Mouse (Mus musculus) heart, embryonic 14.5 days (tissue): Measurements from ENCODE around the gene Man2a1. TPM values are rescaled to one million over a fixed set of nuclear protein-coding genes. Genes with fewer than 3 reads are reported as not detected.
A peak's percentile ranks its signal among the peaks of the same experiment; 100 is the strongest.

Source experiments
- ATAC-seq: fragments of 200-750 bp; cut with Nextera tagmentation; 2 replicates; pipeline ENCODE4 v1.8.0; 2017; ENCODE audit warnings: low read depth, moderate TSS enrichment; ENCODE audit not compliant: insufficient number of reproducible peaks, insufficient read depth, low FRiP score
- H3K27ac ChIP-seq, 2 experiments: fragments of 200-500 bp in 1 of 2; fragments of 300-500 bp in 1 of 2; sonication (generic) in 1 of 2; replicated peaks in 1 of 2; 2 replicates each; pipeline ENCODE4 v1.5.1; 2012 to 2014; ENCODE audit warnings: low read depth in 2 of 2, low read length in 2 of 2, control low read depth in 1 of 2, mild to moderate bottlenecking in 1 of 2, mixed read lengths in 1 of 2; ENCODE audit not compliant: control insufficient read depth in 1 of 2, insufficient read depth in 1 of 2
- H3K27me3 ChIP-seq: fragments of 300-500 bp; sonication (generic); 2 replicates; pipeline ENCODE4 v1.6.1; 2014; ENCODE audit warnings: mild to moderate bottlenecking, low read length, control low read depth; ENCODE audit not compliant: control insufficient read depth, insufficient read depth
- H3K36me3 ChIP-seq: fragments of 300-500 bp; sonication (generic); 2 replicates; pipeline ENCODE4 v1.6.1; 2014; ENCODE audit warnings: mild to moderate bottlenecking, control low read depth, low read length, mixed read lengths; ENCODE audit not compliant: control insufficient read depth, insufficient read depth
- H3K4me1 ChIP-seq, 2 experiments: fragments of 200-500 bp in 1 of 2; fragments of 300-500 bp in 1 of 2; sonication (generic) in 1 of 2; 2 replicates each; pipeline ENCODE4 v1.6.1; 2012 to 2014; ENCODE audit warnings: low read length in 2 of 2, control low read depth in 1 of 2, mixed read lengths in 1 of 2; ENCODE audit not compliant: control insufficient read depth in 2 of 2, insufficient read depth in 2 of 2
- H3K4me2 ChIP-seq: fragments of 300-500 bp; sonication (generic); 2 replicates; pipeline ENCODE4 v1.6.1; 2014; ENCODE audit warnings: mild to moderate bottlenecking, low read length
- H3K4me3 ChIP-seq, 2 experiments: fragments of 200-500 bp in 1 of 2; fragments of 300-500 bp in 1 of 2; sonication (generic) in 1 of 2; 2 replicates each; pipeline ENCODE4 v1.5.1; 2012 to 2014; ENCODE audit warnings: low read length in 2 of 2, mild to moderate bottlenecking in 2 of 2, control low read depth in 1 of 2, low read depth in 1 of 2, moderate library complexity in 1 of 2; ENCODE audit not compliant: control insufficient read depth in 1 of 2, insufficient read depth in 1 of 2
- H3K9ac ChIP-seq: fragments of 300-500 bp; sonication (generic); 2 replicates; pipeline ENCODE4 v1.6.1; 2014; ENCODE audit warnings: mild to moderate bottlenecking, low read length
- H3K9me3 ChIP-seq: fragments of 300-500 bp; sonication (generic); 2 replicates; pipeline ENCODE4 v1.6.1; 2016; ENCODE audit warnings: low read length, control low read depth; ENCODE audit not compliant: control insufficient read depth
- WGBS: fragments of 180-500 bp; shearing (Covaris S2); extraction: QIAGEN DNeasy Blood & Tissue Kit; methylation state at CpG from one replicate; pipeline ENCODE4 v1.1.7; 2014; 5-methylcytosine and 5-hydroxymethylcytosine counted together
- polyA plus RNA-seq: library from polyadenylated mRNA; unstranded; fragments of >200 nt; fragmentation: Nextera tagmentation; extraction: Ambion mirVana; gene quantifications from 2 replicates; pipeline ENCODE4 v1.2.1, GENCODE M21; 2014

Man2a1 gene
- polyA plus RNA-seq, 1 experiment from 2014 or later: 5.7 TPM

GRCm38 (mm10) chr17:64603134-64603533 lies 2.6 kb downstream of the Man2a1 start:
- H3K9ac ChIP-seq: peak overlapping the region; percentile 93; the same call in 1 of the 2 replicates
- ATAC-seq: no peak
- H3K9me3 ChIP-seq: no peaks in the 10 kb centered on the region
- WGBS: 81% methylated on average over 9 of the region's 9 CpGs
- H3K27me3 ChIP-seq: no peaks in the 10 kb centered on the region
- H3K4me3 ChIP-seq: peak overlapping the region in 1 of 2 experiments; percentile 88; a peak in 2 of 4 replicates
- peak overlapping the region; percentile 87 for H3K4me2 ChIP-seq
- H3K4me1 ChIP-seq: peaks cover 6 to 19% of the 10 kb centered on the region in 2 experiments; a peak in 2 of 4 replicates
- no peak overlapping the region for H3K27ac ChIP-seq
- 0 out of 2 replicates have a peak, but pooled peaks cover 4% of the 10 kb centered on the region for H3K36me3 ChIP-seq

DNA sequence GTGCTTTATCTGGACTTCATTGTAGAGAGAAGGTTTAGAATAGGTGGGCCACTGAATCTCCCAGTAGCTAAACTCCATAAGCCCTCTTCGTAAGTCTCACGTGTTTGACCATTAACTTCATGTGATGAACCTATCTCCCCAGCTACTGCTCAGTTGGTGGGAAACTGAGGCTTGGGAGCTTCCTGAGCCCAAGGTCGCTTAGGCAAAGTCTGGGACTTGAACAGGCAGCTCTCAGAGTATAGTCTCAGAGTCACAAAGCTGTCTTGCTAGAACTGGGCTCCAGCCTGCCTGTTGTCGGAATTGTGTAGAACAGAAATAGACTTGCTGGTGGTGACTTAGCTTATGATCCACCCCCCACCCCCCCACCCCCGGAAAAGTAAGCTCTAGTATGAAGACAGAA lies 3.0 kb downstream of the Man2a1 start:
- WGBS: 77% methylated on average over 5 of the region's 5 CpGs
- Histone ChIP-seq H3K36me3 (0 out of 2 replicates have a peak, but pooled peaks cover 5% of the 10 kb centered on the region), H3K4me2 (peak overlapping the region; percentile 87), H3K4me3 (no peak overlapping the region), H3K4me1 (peaks cover 6 to 19% of the 10 kb centered on the region in 2 experiments; a peak in 2 of 4 replicates), H3K9ac (no peak overlapping the region), H3K9me3 (no peaks in the 10 kb centered on the region), H3K27me3 (no peaks in the 10 kb centered on the region), H3K27ac (no peak overlapping the region)
- no peak for ATAC-seq

GRCm38 (mm10) chr17:64604163-64604562 lies 3.6 kb downstream of the Man2a1 start:
- Histone ChIP-seq H3K27ac (no peak overlapping the region), H3K4me3 (no peak overlapping the region), H3K9ac (no peak overlapping the region), H3K36me3 (0 out of 2 replicates have a peak, but pooled peaks cover 5% of the 10 kb centered on the region), H3K9me3 (no peaks in the 10 kb centered on the region), H3K27me3 (no peaks in the 10 kb centered on the region), H3K4me1 (peaks cover 6 to 19% of the 10 kb centered on the region in 2 experiments; a peak in 3 of 4 replicates), H3K4me2 (no peak overlapping the region)
- ATAC-seq: no peak
- WGBS: 76% methylated on average over 5 of the region's 5 CpGs

GRCm38 (mm10) chr17:64608228-64608627 lies 7.7 kb downstream of the Man2a1 start:
- WGBS: 93% methylated on average over 6 of the region's 6 CpGs

DNA sequence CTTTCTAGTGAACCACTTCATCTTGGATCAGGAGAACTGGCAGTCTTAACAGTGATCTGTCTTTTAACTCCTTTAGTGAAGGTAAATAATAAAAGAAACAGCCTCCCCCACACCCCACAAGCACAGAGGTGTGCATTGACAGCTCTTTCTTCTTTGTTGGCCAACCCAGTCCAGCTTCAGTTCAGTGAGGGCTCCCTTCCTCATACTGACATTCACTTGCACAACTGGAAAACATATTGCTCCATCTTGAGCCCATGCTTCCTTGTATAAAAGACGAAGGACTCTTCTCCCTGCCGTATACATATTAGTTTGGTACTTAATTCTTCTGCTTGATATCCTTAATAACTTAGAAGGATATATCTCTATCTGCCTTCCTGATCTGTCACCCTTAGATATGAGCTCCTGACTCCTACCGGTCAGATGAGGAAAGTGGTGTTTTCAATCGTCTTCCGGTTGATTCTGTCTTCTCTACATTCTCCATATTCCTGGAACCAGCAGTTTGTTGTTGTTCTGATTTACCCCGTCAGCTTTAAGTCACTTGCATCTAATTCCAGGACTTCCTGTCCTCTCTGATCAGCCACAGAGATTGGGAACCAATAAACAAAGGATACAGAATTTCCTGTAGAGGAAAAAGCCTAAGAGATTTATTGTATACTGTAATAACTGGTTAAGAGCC lies 8.5 kb downstream of the Man2a1 start:
- Histone ChIP-seq H3K4me2 (no peak overlapping the region), H3K9ac (no peak overlapping the region), H3K27me3 (no peaks in the 10 kb centered on the region), H3K9me3 (no peaks in the 10 kb centered on the region), H3K4me3 (no peak overlapping the region), H3K4me1 (peaks cover 0 to 3% of the 10 kb centered on the region in 2 experiments; a peak in 2 of 4 replicates), H3K36me3 (peaks cover 8% of the 10 kb centered on the region; the same call in 1 of the 2 replicates), H3K27ac (no peak overlapping the region)
- ATAC-seq: no peak
- WGBS: 68% methylated on average over 6 of the region's 6 CpGs

More at GRCm38 (mm10) chr17:64608228-64608627, 7.7 kb downstream of the Man2a1 start:
- H3K4me1 ChIP-seq: peaks cover 4% of the 10 kb centered on the region in 2 experiments; a peak in 3 of 4 replicates
- peaks cover 8% of the 10 kb centered on the region; the same call in 1 of the 2 replicates for H3K36me3 ChIP-seq
- no peaks in the 10 kb centered on the region for H3K27me3 ChIP-seq
- no peak overlapping the region for H3K9ac ChIP-seq
- H3K4me3 ChIP-seq: no peak overlapping the region
- H3K4me2 ChIP-seq: no peak overlapping the region
- ATAC-seq: no peak
- H3K9me3 ChIP-seq: no peaks in the 10 kb centered on the region
- H3K27ac ChIP-seq: no peak overlapping the region

- Histone ChIP-seq H3K4me2 (no peak overlapping the region), H3K36me3 (peaks cover 8% of the 10 kb centered on the region; the same call in 1 of the 2 replicates), H3K4me3 (no peak overlapping the region), H3K9ac (no peak overlapping the region), H3K9me3 (no peaks in the 10 kb centered on the region), H3K27ac (no peak overlapping the region; a peak in 1 of 4 replicates), H3K4me1 (no peaks in the 10 kb centered on the region; a peak in 1 of 4 replicates), H3K27me3 (no peaks in the 10 kb centered on the region)
- 51% methylated on average over 3 of the region's 3 CpGs for WGBS
- no peak for ATAC-seq
These were observed 9.2 kb downstream of the Man2a1 start for GRCm38 (mm10) chr17:64609741-64610140.

GRCm38 (mm10) chr17:64611426-64611825 lies 10.9 kb downstream of the Man2a1 start:
- no peak overlapping the region for H3K4me2 ChIP-seq
- 0 out of 4 replicates have a peak overlapping the region, but pooled peaks of 1 of the 2 experiments have one; percentile 20 for H3K27ac ChIP-seq
- H3K4me3 ChIP-seq: no peak overlapping the region
- no peaks in the 10 kb centered on the region for H3K9me3 ChIP-seq
- ATAC-seq: no peak
- no peaks in the 10 kb centered on the region for H3K27me3 ChIP-seq
- no peak overlapping the region for H3K9ac ChIP-seq
- H3K36me3 ChIP-seq: peaks cover 8% of the 10 kb centered on the region; the same call in 1 of the 2 replicates
- 79% methylated on average over 5 of the region's 5 CpGs for WGBS
- peaks cover 0 to 5% of the 10 kb centered on the region in 2 experiments; a peak in 2 of 4 replicates for H3K4me1 ChIP-seq
